Mouse (Mus musculus) heart, postnatal 14 days (tissue): ENCODE data around the gene Wwc1. TPM values are rescaled to one million over a fixed set of nuclear protein-coding genes. Genes with fewer than 3 reads are reported as not detected.
A peak's percentile ranks its signal among the peaks of the same experiment; 100 is the strongest.
"Not testable (repeated sequence)": the region's sequence is repeated elsewhere in the genome, so short reads cannot be mapped to it uniquely, and the experiment has no call there.

Experiments
- DNase-seq, 2 experiments: peaks; one replicate each; pipeline ENCODE4 v3.0.0; 2021 to 2022
- intact Hi-C: fragments of 180-260 bp; cut with DNase I; formaldehyde crosslinking; loops from one replicate; pipeline ENCODE4 v1.15.1; 2025
- total RNA-seq, 2 experiments: library from RNA; stranded (reverse); gene quantifications; 2 replicates each; pipeline ENCODE4 v1.2.3; 2021

Gene Wwc1
- total RNA-seq, 2 experiments from 2014 or later: 0.98 to 1.2 TPM

GRCm38 (mm10) chr11:35893454-35893853 is 86.9 kb downstream of the Wwc1 start:
- intact Hi-C loops: no loop called here
- DNase-seq: no peak

- intact Hi-C loops: no loop called here
- peak; percentile 9 to 27 for DNase-seq
Observed at GRCm38 (mm10) chr11:35893018-35893421, 87.3 kb downstream of the Wwc1 start.

- intact Hi-C loops: no loop called here
- no peak for DNase-seq
Observed at GRCm38 (mm10) chr11:35892293-35892692, 88.0 kb downstream of the Wwc1 start.

GRCm38 (mm10) chr11:35888790-35889189 is 91.5 kb downstream of the Wwc1 start:
- DNase-seq: no peak
- intact Hi-C loops: no loop called here

GRCm38 (mm10) chr11:35882777-35883176 is 97.5 kb downstream of the Wwc1 start:
- intact Hi-C loops: no loop called here
- no peak for DNase-seq

- no peak for DNase-seq
Observed at GRCm38 (mm10) chr11:35878559-35878897, 101.8 kb downstream of the Wwc1 start.

GRCm38 (mm10) chr11:35877651-35878558 is 102.4 kb downstream of the Wwc1 start:
- no peak for DNase-seq
- intact Hi-C loops: no loop called here

More at GRCm38 (mm10) chr11:35878559-35878897, 101.8 kb downstream of the Wwc1 start:
- intact Hi-C loops: no loop called here

- intact Hi-C loops: no loop called here
- no peak for DNase-seq
Observed at GRCm38 (mm10) chr11:35873624-35874244, 106.6 kb downstream of the Wwc1 start.

GRCm38 (mm10) chr11:35870961-35871360 is 109.4 kb downstream of the Wwc1 start:
- no peak for DNase-seq
- intact Hi-C loops: no loop called here

GRCm38 (mm10) chr11:35866140-35866539 is 114.2 kb downstream of the Wwc1 start:
- intact Hi-C loops: no loop called here
- no peak for DNase-seq

GRCm38 (mm10) chr11:35864981-35865604 is 115.2 kb downstream of the Wwc1 start:
- intact Hi-C loops: no loop called here
- no peak for DNase-seq

GRCm38 (mm10) chr11:35863653-35864052 is 116.7 kb downstream of the Wwc1 start:
- intact Hi-C loops: no loop called here
- DNase-seq: no peak

GRCm38 (mm10) chr11:35857395-35858067 is 122.8 kb downstream of the Wwc1 start:
- no peak for DNase-seq
- intact Hi-C loops: no loop called here

GRCm38 (mm10) chr11:35856359-35857040 is 123.8 kb downstream of the Wwc1 start:
- intact Hi-C loops: no loop called here
- DNase-seq: no peak

GRCm38 (mm10) chr11:35855567-35855966 is 124.8 kb downstream of the Wwc1 start:
- DNase-seq: no peak
- intact Hi-C loops: no loop called here

GRCm38 (mm10) chr11:35854941-35855340 is 125.4 kb downstream of the Wwc1 start:
- intact Hi-C loops: no loop called here
- no peak for DNase-seq

GRCm38 (mm10) chr11:35853651-35854050 is 126.7 kb downstream of the Wwc1 start:
- no peak for DNase-seq
- intact Hi-C loops: no loop called here

- intact Hi-C loops: no loop called here
- DNase-seq: peak in 1 of 2 experiments; percentile 16
Observed at GRCm38 (mm10) chr11:35852731-35853130, 127.6 kb downstream of the Wwc1 start.

- no peak for DNase-seq
- intact Hi-C loops: no loop called here
Observed at GRCm38 (mm10) chr11:35844299-35844698, 136.0 kb downstream of the Wwc1 start.

GRCm38 (mm10) chr11:35842560-35842959 is 137.8 kb downstream of the Wwc1 start:
- intact Hi-C loops, DNase-seq: not testable (repeated sequence)
